Mouse (Mus musculus) liver, embryonic 11.5 days (tissue): ENCODE data around the gene Il12rb1. TPM values are rescaled to one million over a fixed set of nuclear protein-coding genes. Genes with fewer than 3 reads are reported as not detected.

Experiments
- ATAC-seq: fragments of 200-750 bp; cut with Nextera tagmentation; replicated peaks from 2 replicates; pipeline ENCODE4 v1.8.0; 2017; ENCODE audit warnings: moderate number of reproducible peaks, mild to moderate bottlenecking, moderate TSS enrichment, moderate library complexity; ENCODE audit not compliant: low FRiP score
- DNase-seq: peaks from one replicate; pipeline ENCODE4 v3.0.0-alpha.2; 2017; ENCODE audit warnings: low spot score
- H3K27ac ChIP-seq: fragments of 300-500 bp; sonication (generic); 2 replicates; pipeline ENCODE4 v1.5.1; 2014; ENCODE audit warnings: mild to moderate bottlenecking, low read depth, low read length, control low read depth
- H3K27me3 ChIP-seq: fragments of 300-500 bp; sonication (generic); replicated peaks from 2 replicates; pipeline ENCODE4 v1.6.1; 2014; ENCODE audit warnings: low read length, mixed read lengths; ENCODE audit not compliant: control insufficient read depth, insufficient read depth
- H3K36me3 ChIP-seq: fragments of 300-500 bp; sonication (generic); 2 replicates; pipeline ENCODE4 v1.6.1; 2014; ENCODE audit warnings: mild to moderate bottlenecking, low read length, moderate library complexity, mixed read lengths; ENCODE audit not compliant: control insufficient read depth, insufficient read depth
- H3K4me1 ChIP-seq: fragments of 300-500 bp; sonication (generic); replicated peaks from 2 replicates; pipeline ENCODE4 v1.6.1; 2014; ENCODE audit warnings: low read length, mixed read lengths; ENCODE audit not compliant: control insufficient read depth, insufficient read depth
- H3K4me2 ChIP-seq: fragments of 300-500 bp; sonication (generic); 2 replicates; pipeline ENCODE4 v1.6.1; 2014; ENCODE audit warnings: mild to moderate bottlenecking, control low read depth, moderate library complexity
- H3K4me3 ChIP-seq: fragments of 300-500 bp; sonication (generic); 2 replicates; pipeline ENCODE4 v1.5.1; 2014; ENCODE audit warnings: low read depth, low read length, control low read depth
- H3K9ac ChIP-seq: fragments of 300-500 bp; sonication (generic); 2 replicates; pipeline ENCODE4 v1.6.1; 2014; ENCODE audit warnings: low read depth, low read length, control low read depth
- H3K9me3 ChIP-seq: fragments of 300-500 bp; sonication (generic); 2 replicates; pipeline ENCODE4 v1.6.1; 2016; ENCODE audit warnings: low read length, inconsistent platforms, mixed read lengths; ENCODE audit not compliant: control insufficient read depth
- WGBS: fragments of 180-500 bp; shearing (Covaris S2); extraction: QIAGEN DNeasy Blood & Tissue Kit; methylation state at CpG from one replicate; pipeline ENCODE4 v1.1.7; 2014; 5-methylcytosine and 5-hydroxymethylcytosine counted together
- polyA plus RNA-seq: library from polyadenylated mRNA; unstranded; fragments of >200 nt; fragmentation: Nextera tagmentation; extraction: Ambion mirVana; gene quantifications from 2 replicates; pipeline ENCODE4 v1.2.1, GENCODE M21; 2014

Il12rb1 gene
- polyA plus RNA-seq, 1 experiment from 2014 or later: 0.10 TPM

- Histone ChIP-seq H3K4me3 (no peak overlapping the region), H3K4me1 (peaks cover 48% of the 10 kb centered on the region), H3K27me3 (no peaks in the 10 kb centered on the region), H3K9ac (0 out of 2 replicates have a peak overlapping the region, but pooled peaks have one; percentile 16), H3K36me3 (peaks cover 34% of the 10 kb centered on the region), H3K9me3 (no peaks in the 10 kb centered on the region), H3K27ac (no peak overlapping the region), H3K4me2 (no peak overlapping the region)
- ATAC-seq: no peak
- WGBS: 88% methylated on average over 13 of the region's 13 CpGs
- DNase-seq: no peak
These were observed 37.5 kb upstream of the Il12rb1 start for GRCm38 (mm10) chr8:70770748-70771147.

GRCm38 (mm10) chr8:70771217-70771616 is 37.0 kb upstream of the Il12rb1 start:
- Histone ChIP-seq H3K9me3 (no peaks in the 10 kb centered on the region), H3K4me2 (no peak overlapping the region), H3K36me3 (peaks cover 34% of the 10 kb centered on the region), H3K9ac (0 out of 2 replicates have a peak overlapping the region, but pooled peaks have one; percentile 16), H3K4me3 (no peak overlapping the region), H3K27ac (no peak overlapping the region), H3K27me3 (no peaks in the 10 kb centered on the region), H3K4me1 (peaks cover 44% of the 10 kb centered on the region)
- 77% methylated on average over 7 of the region's 7 CpGs for WGBS
- DNase-seq (no peak), ATAC-seq (no peak)

- no peak overlapping the region for H3K4me3 ChIP-seq
- DNase-seq: no peak
- no peak overlapping the region for H3K4me2 ChIP-seq
- peaks cover 36% of the 10 kb centered on the region for H3K4me1 ChIP-seq
- ATAC-seq: no peak
- no peaks in the 10 kb centered on the region for H3K27me3 ChIP-seq
- WGBS: 89% methylated on average over 13 of the region's 13 CpGs
- no peaks in the 10 kb centered on the region for H3K9me3 ChIP-seq
- peaks cover 34% of the 10 kb centered on the region for H3K36me3 ChIP-seq
- no peak overlapping the region for H3K9ac ChIP-seq
- no peak overlapping the region for H3K27ac ChIP-seq
These were observed 36.2 kb upstream of the Il12rb1 start for GRCm38 (mm10) chr8:70772075-70772474.

GRCm38 (mm10) chr8:70772890-70773289 is 35.4 kb upstream of the Il12rb1 start:
- Histone ChIP-seq H3K9ac (no peak overlapping the region), H3K4me1 (peaks cover 34% of the 10 kb centered on the region), H3K27ac (no peak overlapping the region), H3K4me2 (no peak overlapping the region), H3K36me3 (peaks cover 34% of the 10 kb centered on the region), H3K9me3 (no peaks in the 10 kb centered on the region), H3K4me3 (no peak overlapping the region), H3K27me3 (no peaks in the 10 kb centered on the region)
- ATAC-seq (no peak), DNase-seq (no peak)
- 93% methylated on average over 9 of the region's 9 CpGs for WGBS

- H3K4me2 ChIP-seq: no peak overlapping the region
- peaks cover 33% of the 10 kb centered on the region for H3K36me3 ChIP-seq
- H3K4me1 ChIP-seq: peaks cover 37% of the 10 kb centered on the region
- no peak for DNase-seq
- H3K27me3 ChIP-seq: no peaks in the 10 kb centered on the region
- no peaks in the 10 kb centered on the region for H3K9me3 ChIP-seq
- H3K27ac ChIP-seq: no peak overlapping the region
- WGBS: 87% methylated on average over 5 of the region's 5 CpGs
- H3K4me3 ChIP-seq: no peak overlapping the region
- no peak for ATAC-seq
- no peak overlapping the region for H3K9ac ChIP-seq
These were observed 34.8 kb upstream of the Il12rb1 start for GRCm38 (mm10) chr8:70773410-70773809.

- no peaks in the 10 kb centered on the region for H3K9me3 ChIP-seq
- no peak overlapping the region for H3K4me3 ChIP-seq
- H3K27me3 ChIP-seq: no peaks in the 10 kb centered on the region
- WGBS: 83% methylated on average over 9 of the region's 9 CpGs
- H3K4me1 ChIP-seq: peaks cover 35% of the 10 kb centered on the region
- H3K36me3 ChIP-seq: peaks cover 32% of the 10 kb centered on the region
- ATAC-seq (no peak), DNase-seq (no peak)
- no peak overlapping the region for H3K27ac ChIP-seq
- H3K4me2 ChIP-seq: no peak overlapping the region
- H3K9ac ChIP-seq: 0 out of 2 replicates have a peak overlapping the region, but pooled peaks have one; percentile 8
These were observed 34.4 kb upstream of the Il12rb1 start for GRCm38 (mm10) chr8:70773833-70774232.

GRCm38 (mm10) chr8:70774740-70775139 is 33.5 kb upstream of the Il12rb1 start:
- Histone ChIP-seq H3K36me3 (peaks cover 34% of the 10 kb centered on the region), H3K27ac (no peak overlapping the region), H3K9ac (peak overlapping the region; percentile 99; the same call in 1 of the 2 replicates), H3K4me1 (peaks cover 29% of the 10 kb centered on the region), H3K9me3 (no peaks in the 10 kb centered on the region), H3K27me3 (no peaks in the 10 kb centered on the region), H3K4me2 (peak overlapping the region; percentile 99), H3K4me3 (no peak overlapping the region)
- ATAC-seq (no peak), DNase-seq (no peak)
- WGBS: 94% methylated on average over 18 of the region's 18 CpGs

GRCm38 (mm10) chr8:70775227-70775626 is 33.0 kb upstream of the Il12rb1 start:
- WGBS: 91% methylated on average over 5 of the region's 5 CpGs
- ATAC-seq (no peak), DNase-seq (no peak)
- H3K4me3 ChIP-seq: peak overlapping the region; percentile 90
- H3K9ac ChIP-seq: peak overlapping the region; percentile 99
- H3K9me3 ChIP-seq: no peaks in the 10 kb centered on the region
- H3K27ac ChIP-seq: no peak overlapping the region
- H3K27me3 ChIP-seq: no peaks in the 10 kb centered on the region
- peaks cover 36% of the 10 kb centered on the region for H3K36me3 ChIP-seq
- peak overlapping the region; percentile 99 for H3K4me2 ChIP-seq
- peaks cover 26% of the 10 kb centered on the region for H3K4me1 ChIP-seq

- Histone ChIP-seq H3K9ac (peak overlapping the region; percentile 99), H3K27me3 (no peaks in the 10 kb centered on the region), H3K4me1 (peaks cover 23% of the 10 kb centered on the region), H3K4me2 (peak overlapping the region; percentile 99), H3K27ac (peak overlapping the region; percentile 99), H3K4me3 (peak overlapping the region; percentile 90), H3K36me3 (peaks cover 41% of the 10 kb centered on the region), H3K9me3 (no peaks in the 10 kb centered on the region)
- WGBS: 5% methylated on average over 33 of the region's 34 CpGs
- ATAC-seq: peak; percentile 2; the same call in 1 of the 2 replicates
- DNase-seq: peak; percentile 61
These were observed 32.3 kb upstream of the Il12rb1 start for GRCm38 (mm10) chr8:70775851-70776495.
